Mouse (Mus musculus) left cerebral cortex, postnatal 36 days (tissue): Measurements from ENCODE around the gene Olfr718-ps1. TPM values are rescaled to one million over a fixed set of nuclear protein-coding genes. Genes with fewer than 3 reads are reported as not detected.

ENCODE experiments used
- microRNA-seq: library from miRNA; unstranded; fragments of <30 nt; microRNA quantifications from one replicate; pipeline ENCODE4 v1.2.0, GENCODE M21; 2022
- total RNA-seq, 2 experiments: library from RNA; stranded (reverse); gene quantifications; 2 replicates each; pipeline ENCODE4 v1.2.3; 2021

Olfr718-ps1 gene
- total RNA-seq, 2 experiments from 2014 or later: 0.18 TPM; not detected in 1

Small RNA genes lying within 50 kb of the gene (microRNA-seq; reads per million reads assigned to microRNA genes)
- gene Gm44405: not detected

Other genes starting within 250 kb of the Olfr718-ps1 start
- gene Actb, start 240.8 kb downstream of the Olfr718-ps1 start, total RNA-seq: 1,000 to 10,000 TPM; 2,229 to 2,541 TPM
- gene Fscn1, start 187.2 kb downstream of the Olfr718-ps1 start, total RNA-seq: 100 to 1,000 TPM; 310 to 396 TPM
- gene Rnf216, start 34.6 kb downstream of the Olfr718-ps1 start, total RNA-seq: 10 to 100 TPM; 37.4 to 45.4 TPM
- gene Rbak, start 33.2 kb upstream of the Olfr718-ps1 start, total RNA-seq: 10 to 100 TPM; 13.3 to 13.8 TPM
- not detected for gene Spdye4b, start 33.4 kb upstream of the Olfr718-ps1 start, total RNA-seq
- not detected for gene Spdye4a, start 79.3 kb upstream of the Olfr718-ps1 start, total RNA-seq
- 10 to 100 TPM; 28.0 to 34.5 TPM for gene Zfp12, start 87.6 kb upstream of the Olfr718-ps1 start, total RNA-seq
- gene Zfp316, start 122.4 kb upstream of the Olfr718-ps1 start, total RNA-seq: 10 to 100 TPM; 21.3 to 26.9 TPM
- 1 to 10 TPM; 6.4 to 7.3 TPM for gene Zfp853, start 146.0 kb upstream of the Olfr718-ps1 start, total RNA-seq
- 10 to 100 TPM; 24.8 to 27.9 TPM for gene E130309D02Rik, start 167.8 kb upstream of the Olfr718-ps1 start, total RNA-seq
- 10 to 100 TPM; 38.6 to 46.2 TPM for gene Zdhhc4, start 181.7 kb upstream of the Olfr718-ps1 start, total RNA-seq
- gene Grid2ip, start 209.8 kb upstream of the Olfr718-ps1 start, total RNA-seq: 1 to 10 TPM; 1.5 to 2.7 TPM